Mouse (Mus musculus): ENCODE results near the gene Tubgcp2.

GRCm38 (mm10) chr7:139975471-139975870 lies 61.0 kb downstream of the Tubgcp2 start:
- TF ChIP-seq CTCF (IDR thresholded peaks at IDR 0.05; ENCODE audit: borderline replicate concordance, extremely low read depth, insufficient read depth, insufficient read length) (no peak), POLR2A (IDR thresholded peaks at IDR 0.05; ENCODE audit: borderline replicate concordance, extremely low read depth, insufficient read depth, insufficient read length, poor library complexity, severe bottlenecking) (no peak)
